Mouse (Mus musculus) heart, embryonic 16.5 days (tissue): ENCODE results near the gene Fam173b. TPM values are rescaled to one million over a fixed set of nuclear protein-coding genes. Genes with fewer than 3 reads are reported as not detected.

Experiments used
- ATAC-seq: fragments of 200-750 bp; cut with Nextera tagmentation; replicated peaks from 2 replicates; pipeline ENCODE4 v1.8.0; 2017; ENCODE audit warnings: moderate number of reproducible peaks; ENCODE audit not compliant: insufficient read depth, low FRiP score; ENCODE audit errors: extremely low read depth
- H3K27ac ChIP-seq: fragments of 300-500 bp; sonication (generic); 2 replicates; pipeline ENCODE4 v1.5.1; 2014; ENCODE audit warnings: mild to moderate bottlenecking, low read length, control low read depth, moderate library complexity
- H3K27me3 ChIP-seq: fragments of 300-500 bp; sonication (generic); 2 replicates; pipeline ENCODE4 v1.6.1; 2014; ENCODE audit warnings: low read length, mixed read lengths; ENCODE audit not compliant: control insufficient read depth, insufficient read depth
- H3K36me3 ChIP-seq: fragments of 300-500 bp; sonication (generic); 2 replicates; pipeline ENCODE4 v1.6.1; 2014; ENCODE audit not compliant: control insufficient read depth, insufficient read depth
- H3K4me1 ChIP-seq: fragments of 300-500 bp; sonication (generic); 2 replicates; pipeline ENCODE4 v1.6.1; 2014; ENCODE audit warnings: low read length, mixed read lengths; ENCODE audit not compliant: control insufficient read depth, insufficient read depth
- H3K4me2 ChIP-seq: fragments of 300-500 bp; sonication (generic); 2 replicates; pipeline ENCODE4 v1.6.1; 2014; ENCODE audit warnings: low read depth, mild to moderate bottlenecking, control low read depth, low read length
- H3K4me3 ChIP-seq: fragments of 300-500 bp; sonication (generic); 2 replicates; pipeline ENCODE4 v1.5.1; 2014; ENCODE audit warnings: mild to moderate bottlenecking, control low read depth, low read length
- H3K9ac ChIP-seq: fragments of 300-500 bp; sonication (generic); 2 replicates; pipeline ENCODE4 v1.6.1; 2014; ENCODE audit warnings: low read length, control low read depth
- H3K9me3 ChIP-seq: fragments of 300-500 bp; sonication (generic); replicated peaks from 2 replicates; pipeline ENCODE4 v1.6.1; 2016; ENCODE audit warnings: low read length; ENCODE audit not compliant: control insufficient read depth
- WGBS: fragments of 180-500 bp; shearing (Covaris S2); extraction: QIAGEN DNeasy Blood & Tissue Kit; methylation state at CpG from one replicate; pipeline ENCODE4 v1.1.7; 2014; 5-methylcytosine and 5-hydroxymethylcytosine counted together
- polyA plus RNA-seq: library from polyadenylated mRNA; unstranded; fragments of >200 nt; fragmentation: Nextera tagmentation; extraction: Ambion mirVana; gene quantifications from 2 replicates; pipeline ENCODE4 v1.2.1, GENCODE M21; 2015

Fam173b gene
- polyA plus RNA-seq, 1 experiment from 2014 or later: 14.8 TPM

- Histone ChIP-seq H3K4me1 (no peaks in the 10 kb centered on the region), H3K9ac (no peak overlapping the region), H3K4me2 (no peak overlapping the region), H3K4me3 (no peak overlapping the region), H3K27me3 (no peaks in the 10 kb centered on the region), H3K27ac (no peak overlapping the region), H3K36me3 (peaks cover 18% of the 10 kb centered on the region), H3K9me3 (no peaks in the 10 kb centered on the region)
- no peak for ATAC-seq
- WGBS: 84% methylated on average over 2 of the region's 2 CpGs
These were observed 13.0 kb downstream of the Fam173b start for GRCm38 (mm10) chr15:31614666-31615065.

GRCm38 (mm10) chr15:31617261-31617660 lies 15.6 kb downstream of the Fam173b start:
- no peak for ATAC-seq
- Histone ChIP-seq H3K4me3 (no peak overlapping the region), H3K9ac (no peak overlapping the region)

GRCm38 (mm10) chr15:31619521-31619920 lies 17.9 kb downstream of the Fam173b start:
- no peak overlapping the region for H3K9ac ChIP-seq
- H3K4me2 ChIP-seq: no peak overlapping the region
- no peaks in the 10 kb centered on the region for H3K9me3 ChIP-seq
- H3K27ac ChIP-seq: no peak overlapping the region
- 89% methylated on average over 8 of the region's 8 CpGs for WGBS
- no peaks in the 10 kb centered on the region for H3K4me1 ChIP-seq
- H3K27me3 ChIP-seq: no peaks in the 10 kb centered on the region
- H3K36me3 ChIP-seq: peaks cover 20% of the 10 kb centered on the region
- no peak for ATAC-seq
- H3K4me3 ChIP-seq: no peak overlapping the region

More at GRCm38 (mm10) chr15:31617261-31617660, 15.6 kb downstream of the Fam173b start:
- Histone ChIP-seq H3K4me1 (no peaks in the 10 kb centered on the region), H3K4me2 (no peak overlapping the region), H3K36me3 (peaks cover 17% of the 10 kb centered on the region), H3K27me3 (no peaks in the 10 kb centered on the region), H3K9me3 (no peaks in the 10 kb centered on the region), H3K27ac (no peak overlapping the region)
- 89% methylated on average over 9 of the region's 9 CpGs for WGBS

DNA sequence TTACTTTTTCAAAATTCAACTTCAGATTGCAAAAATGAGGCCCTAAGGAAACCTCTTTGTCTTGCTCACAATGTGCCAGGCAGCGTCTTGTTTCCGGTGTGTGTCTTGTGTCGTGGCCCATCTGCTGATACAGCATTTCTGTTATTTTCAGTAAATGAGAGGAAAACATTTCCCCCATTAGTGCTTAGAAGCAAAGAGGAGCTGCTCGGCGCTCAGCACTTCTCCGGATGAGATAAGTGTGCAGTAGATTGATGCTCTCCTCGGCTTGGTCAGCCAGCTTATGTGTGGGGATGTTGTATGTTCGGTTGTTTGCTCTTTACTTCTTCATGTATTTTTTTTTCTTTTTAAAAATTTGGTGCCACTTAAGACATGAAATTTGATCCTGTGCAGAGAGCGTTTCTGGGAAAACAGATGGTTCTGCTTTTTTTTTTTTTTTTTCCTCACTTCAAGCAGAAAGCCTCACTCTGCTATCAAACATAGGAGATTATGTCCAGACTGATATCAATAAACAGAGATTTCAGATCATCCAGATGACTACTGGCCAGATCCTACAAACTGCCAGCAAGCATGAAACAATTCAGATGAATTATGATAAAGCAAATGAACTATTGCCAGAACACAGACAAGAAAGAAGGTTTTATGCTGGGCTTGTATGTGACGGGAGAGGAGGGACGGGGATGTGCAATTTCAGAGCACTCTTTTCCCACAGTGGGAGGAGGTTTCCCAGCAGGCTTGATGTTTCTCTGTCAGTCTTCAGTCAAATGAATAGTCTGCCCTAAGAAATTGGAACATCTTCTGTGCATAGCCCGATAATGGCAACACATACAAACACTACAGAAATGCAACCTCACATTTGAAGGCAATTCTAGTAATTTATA lies 25.9 kb downstream of the Fam173b start:
- Histone ChIP-seq H3K36me3 (peaks cover 3% of the 10 kb centered on the region; the same call in 1 of the 2 replicates), H3K27ac (no peak overlapping the region), H3K27me3 (no peaks in the 10 kb centered on the region), H3K4me3 (no peak overlapping the region), H3K4me1 (no peaks in the 10 kb centered on the region), H3K4me2 (no peak overlapping the region), H3K9me3 (no peaks in the 10 kb centered on the region), H3K9ac (no peak overlapping the region)
- no peak for ATAC-seq
- 40% methylated on average over 12 of the region's 12 CpGs for WGBS

- no peaks in the 10 kb centered on the region for H3K9me3 ChIP-seq
- H3K9ac ChIP-seq: no peak overlapping the region
- 74% methylated on average over 10 of the region's 10 CpGs for WGBS
- H3K4me2 ChIP-seq: no peak overlapping the region
- H3K4me3 ChIP-seq: no peak overlapping the region
- H3K27me3 ChIP-seq: no peaks in the 10 kb centered on the region
- peaks cover 3% of the 10 kb centered on the region; the same call in 1 of the 2 replicates for H3K36me3 ChIP-seq
- H3K4me1 ChIP-seq: no peaks in the 10 kb centered on the region
- no peak for ATAC-seq
- H3K27ac ChIP-seq: no peak overlapping the region
These were observed 26.5 kb downstream of the Fam173b start for GRCm38 (mm10) chr15:31628180-31628579.

GRCm38 (mm10) chr15:31629556-31629955 lies 27.9 kb downstream of the Fam173b start:
- no peak overlapping the region for H3K9ac ChIP-seq
- H3K27ac ChIP-seq: no peak overlapping the region
- H3K9me3 ChIP-seq: no peaks in the 10 kb centered on the region
- H3K36me3 ChIP-seq: no peaks in the 10 kb centered on the region
- 88% methylated on average over 3 of the region's 3 CpGs for WGBS
- no peaks in the 10 kb centered on the region for H3K4me1 ChIP-seq
- no peak overlapping the region for H3K4me3 ChIP-seq
- ATAC-seq: no peak
- H3K27me3 ChIP-seq: no peaks in the 10 kb centered on the region
- H3K4me2 ChIP-seq: no peak overlapping the region

DNA sequence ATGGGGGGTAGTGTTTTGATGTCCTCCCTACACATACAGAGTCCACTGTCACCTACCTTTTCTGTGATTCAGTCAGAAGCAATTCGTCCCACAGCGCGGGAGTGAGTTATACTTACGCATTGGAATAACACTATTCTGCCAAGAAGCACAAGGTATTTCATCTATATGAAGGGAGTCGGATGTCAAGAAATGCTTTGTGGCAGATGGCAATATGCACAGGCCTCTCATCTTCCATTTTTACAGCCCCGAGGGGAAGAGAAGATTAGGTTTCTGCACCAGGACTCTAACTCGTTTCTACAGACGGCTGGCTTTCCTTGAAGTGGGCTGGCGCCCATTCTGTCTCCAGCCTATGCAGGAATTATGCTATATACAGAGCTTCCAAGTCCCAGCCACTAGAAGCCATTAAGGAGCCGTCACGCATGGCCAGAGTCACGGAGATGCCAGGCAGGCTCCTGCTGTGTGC lies 29.8 kb downstream of the Fam173b start:
- 84% methylated on average over 12 of the region's 12 CpGs for WGBS
- no peaks in the 10 kb centered on the region for H3K9me3 ChIP-seq
- no peak overlapping the region for H3K27ac ChIP-seq
- H3K9ac ChIP-seq: no peak overlapping the region
- H3K4me1 ChIP-seq: no peaks in the 10 kb centered on the region
- no peaks in the 10 kb centered on the region for H3K36me3 ChIP-seq
- H3K4me2 ChIP-seq: no peak overlapping the region
- H3K27me3 ChIP-seq: no peaks in the 10 kb centered on the region
- no peak for ATAC-seq
- H3K4me3 ChIP-seq: no peak overlapping the region

GRCm38 (mm10) chr15:31632478-31632877 lies 30.8 kb downstream of the Fam173b start:
- H3K4me3 ChIP-seq: no peak overlapping the region
- H3K4me2 ChIP-seq: no peak overlapping the region
- no peak overlapping the region for H3K27ac ChIP-seq
- no peaks in the 10 kb centered on the region for H3K36me3 ChIP-seq
- no peaks in the 10 kb centered on the region for H3K4me1 ChIP-seq
- 59% methylated on average over 4 of the region's 4 CpGs for WGBS
- no peak overlapping the region for H3K9ac ChIP-seq
- no peaks in the 10 kb centered on the region for H3K9me3 ChIP-seq
- ATAC-seq: no peak
- H3K27me3 ChIP-seq: no peaks in the 10 kb centered on the region

- H3K4me2 ChIP-seq: no peak overlapping the region
- WGBS: 79% methylated on average over 6 of the region's 6 CpGs
- H3K4me1 ChIP-seq: no peaks in the 10 kb centered on the region
- H3K27me3 ChIP-seq: no peaks in the 10 kb centered on the region
- no peaks in the 10 kb centered on the region for H3K36me3 ChIP-seq
- ATAC-seq: no peak
- H3K9me3 ChIP-seq: no peaks in the 10 kb centered on the region
- no peak overlapping the region for H3K27ac ChIP-seq
- H3K9ac ChIP-seq: no peak overlapping the region
- no peak overlapping the region for H3K4me3 ChIP-seq
These were observed 32.9 kb downstream of the Fam173b start for GRCm38 (mm10) chr15:31634582-31634981.
